Mouse (Mus musculus): ENCODE results near the gene Emp3. TPM values are rescaled to one million over a fixed set of nuclear protein-coding genes. Genes with fewer than 3 reads are reported as not detected.
"Not testable (repeated sequence)": the region's sequence is repeated elsewhere in the genome, so short reads cannot be mapped to it uniquely, and the experiment has no call there.

Emp3 gene
- 233 and 255 TPM in 2 replicates for polyA plus RNA-seq (2015; fragmentation: Nextera tagmentation; extraction: Ambion mirVana)

- DNase-seq (ENCODE audit: low spot score) (peak; percentile 78), ATAC-seq (no peak)
- H3K36me3 ChIP-seq (ENCODE audit: insufficient read depth, low read length) = no peaks in the 10 kb centered on the region
- no peaks in the 10 kb centered on the region for H3K27me3 ChIP-seq (replicated peaks; ENCODE audit: insufficient read depth, low read length)
- peak within 1 kb of the TSS; percentile 42 for H3K4me3 ChIP-seq (ENCODE audit: low read depth, low read length)
- H3K9ac ChIP-seq (replicated peaks; ENCODE audit: low read depth) = peak within 1 kb of the TSS; percentile 44
- TF ChIP-seq CTCF (IDR thresholded peaks at IDR 0.05) (no peak), EP300 (IDR thresholded peaks at IDR 0.05) (no peak)
- H3K4me1 ChIP-seq (ENCODE audit: insufficient read depth, low read depth, low read length) = peaks cover 28% of the 10 kb centered on the region
- peak within 1 kb of the TSS; percentile 63 for H3K4me2 ChIP-seq (replicated peaks; ENCODE audit: low read depth, low read length)
- H3K9me3 ChIP-seq (ENCODE audit: low read length) = no peaks in the 10 kb centered on the region
- 17% methylated on average over 7 of the region's 9 CpGs for WGBS
- peak within 1 kb of the TSS; percentile 93 for H3K27ac ChIP-seq (ENCODE audit: low read length)
Observed at GRCm38 (mm10) chr7:45921242-45921621, at the start of gene Emp3. Gene Emp3, minus strand, starts transcription at chr7:45921404.

- no peak overlapping the region for H3K9ac ChIP-seq (replicated peaks; ENCODE audit: low read depth)
- whole genome bisulfite sequencing = 48% methylated on average over 4 of the region's 4 CpGs
- no peaks in the 10 kb centered on the region for H3K36me3 ChIP-seq (ENCODE audit: insufficient read depth, low read length)
- DNase-seq (ENCODE audit: low spot score) = no peak
- TF ChIP-seq EP300 (IDR thresholded peaks at IDR 0.05) (no peak), CTCF (IDR thresholded peaks at IDR 0.05) (no peak)
- H3K27me3 ChIP-seq (replicated peaks; ENCODE audit: insufficient read depth, low read length) = no peaks in the 10 kb centered on the region
- no peaks in the 10 kb centered on the region for H3K4me1 ChIP-seq (ENCODE audit: insufficient read depth, low read depth, low read length)
- ATAC-seq = no peak
- no peaks in the 10 kb centered on the region for H3K9me3 ChIP-seq (ENCODE audit: low read length)
- no peak overlapping the region for H3K27ac ChIP-seq (ENCODE audit: low read length)
- H3K4me2 ChIP-seq (replicated peaks; ENCODE audit: low read depth, low read length) = no peak overlapping the region
- H3K4me3 ChIP-seq (ENCODE audit: low read depth, low read length) = no peak overlapping the region
Observed at GRCm38 (mm10) chr7:45956611-45957010, 35.4 kb upstream of the Emp3 start.

- DNase-seq (ENCODE audit: low spot score) (no peak), ATAC-seq (no peak)
- Histone ChIP-seq H3K36me3 (ENCODE audit: insufficient read depth, low read length) (no peaks in the 10 kb centered on the region), H3K27ac (ENCODE audit: low read length) (no peak overlapping the region), H3K9ac (replicated peaks; ENCODE audit: low read depth) (no peak overlapping the region), H3K9me3 (ENCODE audit: low read length) (no peaks in the 10 kb centered on the region), H3K4me2 (replicated peaks; ENCODE audit: low read depth, low read length) (no peak overlapping the region), H3K4me1 (ENCODE audit: insufficient read depth, low read depth, low read length) (no peaks in the 10 kb centered on the region), H3K27me3 (replicated peaks; ENCODE audit: insufficient read depth, low read length) (no peaks in the 10 kb centered on the region), H3K4me3 (ENCODE audit: low read depth, low read length) (no peak overlapping the region)
- WGBS = 58% methylated on average over 4 of the region's 4 CpGs
- TF ChIP-seq CTCF (IDR thresholded peaks at IDR 0.05) (no peak), EP300 (IDR thresholded peaks at IDR 0.05) (no peak)
Observed at GRCm38 (mm10) chr7:45949061-45949460, 27.9 kb upstream of the Emp3 start.

- not testable (repeated sequence) for H3K9ac ChIP-seq (replicated peaks; ENCODE audit: low read depth); H3K27me3 ChIP-seq (replicated peaks; ENCODE audit: insufficient read depth, low read length); H3K36me3 ChIP-seq (ENCODE audit: insufficient read depth, low read length); H3K9me3 ChIP-seq (ENCODE audit: low read length); H3K27ac ChIP-seq (ENCODE audit: low read length); DNase-seq (ENCODE audit: low spot score); H3K4me2 ChIP-seq (replicated peaks; ENCODE audit: low read depth, low read length); H3K4me1 ChIP-seq (ENCODE audit: insufficient read depth, low read depth, low read length); H3K4me3 ChIP-seq (ENCODE audit: low read depth, low read length); ATAC-seq
- no CpG with 5 or more reads among the region's 1 CpGs for WGBS
- TF ChIP-seq CTCF (IDR thresholded peaks at IDR 0.05) = peak; percentile 57
Observed at GRCm38 (mm10) chr7:45943280-45943679, 22.1 kb upstream of the Emp3 start.

- WGBS = 65% methylated on average over 7 of the region's 9 CpGs
- Histone ChIP-seq H3K9ac (replicated peaks; ENCODE audit: low read depth) (no peak overlapping the region), H3K27me3 (replicated peaks; ENCODE audit: insufficient read depth, low read length) (no peaks in the 10 kb centered on the region), H3K4me2 (replicated peaks; ENCODE audit: low read depth, low read length) (no peak overlapping the region), H3K27ac (ENCODE audit: low read length) (no peak overlapping the region), H3K9me3 (ENCODE audit: low read length) (no peaks in the 10 kb centered on the region), H3K4me3 (ENCODE audit: low read depth, low read length) (no peak overlapping the region), H3K4me1 (ENCODE audit: insufficient read depth, low read depth, low read length) (no peaks in the 10 kb centered on the region), H3K36me3 (ENCODE audit: insufficient read depth, low read length) (no peaks in the 10 kb centered on the region)
- TF ChIP-seq CTCF (IDR thresholded peaks at IDR 0.05) (no peak), EP300 (IDR thresholded peaks at IDR 0.05) (no peak)
- DNase-seq (ENCODE audit: low spot score) = no peak
- no peak for ATAC-seq
Observed at GRCm38 (mm10) chr7:45941986-45942385, 20.8 kb upstream of the Emp3 start.

- DNase-seq (ENCODE audit: low spot score) (no peak), ATAC-seq (no peak)
- no peak overlapping the region for H3K4me3 ChIP-seq (ENCODE audit: low read depth, low read length)
Observed at GRCm38 (mm10) chr7:45939836-45940235, 18.6 kb upstream of the Emp3 start.

GRCm38 (mm10) chr7:45935114-45935513 is 13.9 kb upstream of the Emp3 start:
- whole genome bisulfite sequencing = 13% methylated on average over 7 of the region's 7 CpGs
- no peak overlapping the region for H3K4me3 ChIP-seq (ENCODE audit: low read depth, low read length)
- no peaks in the 10 kb centered on the region for H3K4me1 ChIP-seq (ENCODE audit: insufficient read depth, low read depth, low read length)
- H3K27me3 ChIP-seq (replicated peaks; ENCODE audit: insufficient read depth, low read length) = no peaks in the 10 kb centered on the region
- ATAC-seq = peak; percentile 55
- H3K36me3 ChIP-seq (ENCODE audit: insufficient read depth, low read length) = no peaks in the 10 kb centered on the region
- peak; percentile 67 for DNase-seq (ENCODE audit: low spot score)
- H3K27ac ChIP-seq (ENCODE audit: low read length) = no peak overlapping the region
- H3K9me3 ChIP-seq (ENCODE audit: low read length) = peaks cover 4% of the 10 kb centered on the region; the same call in 1 of the 2 replicates
- H3K4me2 ChIP-seq (replicated peaks; ENCODE audit: low read depth, low read length) = no peak overlapping the region
- H3K9ac ChIP-seq (replicated peaks; ENCODE audit: low read depth) = no peak overlapping the region
- TF ChIP-seq CTCF (IDR thresholded peaks at IDR 0.05) (peak; percentile 88), EP300 (IDR thresholded peaks at IDR 0.05) (no peak)

More at GRCm38 (mm10) chr7:45939836-45940235, 18.6 kb upstream of the Emp3 start:
- Histone ChIP-seq H3K27ac (ENCODE audit: low read length) (no peak overlapping the region), H3K9ac (replicated peaks; ENCODE audit: low read depth) (no peak overlapping the region), H3K4me2 (replicated peaks; ENCODE audit: low read depth, low read length) (no peak overlapping the region), H3K4me1 (ENCODE audit: insufficient read depth, low read depth, low read length) (no peaks in the 10 kb centered on the region), H3K27me3 (replicated peaks; ENCODE audit: insufficient read depth, low read length) (no peaks in the 10 kb centered on the region), H3K9me3 (ENCODE audit: low read length) (no peaks in the 10 kb centered on the region), H3K36me3 (ENCODE audit: insufficient read depth, low read length) (no peaks in the 10 kb centered on the region)
- 15% methylated on average over 2 of the region's 2 CpGs for WGBS
- no peak for TF ChIP-seq EP300 (IDR thresholded peaks at IDR 0.05)
- TF ChIP-seq CTCF (IDR thresholded peaks at IDR 0.05) = no peak

- not testable (repeated sequence) for H3K4me1 ChIP-seq (ENCODE audit: insufficient read depth, low read depth, low read length); H3K27ac ChIP-seq (ENCODE audit: low read length); DNase-seq (ENCODE audit: low spot score); H3K9ac ChIP-seq (replicated peaks; ENCODE audit: low read depth); ATAC-seq; H3K27me3 ChIP-seq (replicated peaks; ENCODE audit: insufficient read depth, low read length); H3K4me3 ChIP-seq (ENCODE audit: low read depth, low read length); H3K4me2 ChIP-seq (replicated peaks; ENCODE audit: low read depth, low read length); H3K9me3 ChIP-seq (ENCODE audit: low read length); H3K36me3 ChIP-seq (ENCODE audit: insufficient read depth, low read length)
- 79% methylated on average over 12 of the region's 12 CpGs for WGBS
Observed at GRCm38 (mm10) chr7:45933766-45934165, 12.6 kb upstream of the Emp3 start.

Measured in lung, postnatal 0 days (tissue).